Mouse (Mus musculus) cerebellum, postnatal 25 days (tissue): ENCODE data around the gene Zfp874b.
"Not testable (repeated sequence)": the region's sequence is repeated elsewhere in the genome, so short reads cannot be mapped to it uniquely, and the experiment has no call there.

Experiments
- DNase-seq, 2 experiments: peaks; one replicate each; pipeline ENCODE4 v3.0.0; 2021; ENCODE audit warnings: mixed read lengths in 2 of 2

The Zfp874b gene

DNA sequence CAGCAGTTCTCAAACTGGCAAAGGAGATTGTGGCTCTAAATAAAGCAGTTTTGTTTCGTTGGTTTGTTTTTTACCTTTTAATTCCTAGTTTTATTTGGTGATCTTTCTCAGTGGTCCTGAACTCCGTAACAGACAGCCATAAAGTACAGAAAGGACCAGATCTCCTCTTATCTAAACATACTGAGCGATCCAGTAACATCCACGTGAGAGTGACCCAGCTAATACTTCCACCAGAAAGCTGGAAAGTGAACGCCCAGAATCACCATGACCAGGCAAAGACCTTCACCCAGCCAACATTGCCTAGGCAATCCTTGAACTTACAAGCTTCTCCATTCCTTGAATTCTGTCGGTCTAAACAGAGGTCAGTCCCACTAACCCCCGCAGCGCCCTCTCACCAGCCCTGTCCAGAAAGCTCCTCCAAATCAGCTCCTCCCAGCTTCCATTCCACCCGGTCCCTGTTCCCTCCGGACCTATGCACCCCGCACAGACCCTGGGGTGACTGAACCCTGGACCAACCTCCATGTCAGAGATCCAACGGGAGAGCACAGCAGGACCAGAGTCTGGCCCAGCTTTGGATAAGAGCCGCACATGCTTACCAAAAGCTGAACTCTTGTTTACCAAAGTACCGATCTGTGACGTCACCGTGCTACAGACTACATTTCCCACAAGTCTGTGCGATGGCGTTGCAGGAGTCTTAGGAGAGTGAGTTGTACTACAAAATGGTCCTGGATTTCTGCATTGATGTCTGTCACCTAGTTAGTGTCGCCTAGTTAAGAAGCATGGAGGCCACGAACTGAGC lies at the start of gene Zfp874b:
Gene Zfp874b (minus strand): TSS at position 634 of the 799 bp plus-strand sequence.
- peak; percentile 88 to 90 for DNase-seq

DNA sequence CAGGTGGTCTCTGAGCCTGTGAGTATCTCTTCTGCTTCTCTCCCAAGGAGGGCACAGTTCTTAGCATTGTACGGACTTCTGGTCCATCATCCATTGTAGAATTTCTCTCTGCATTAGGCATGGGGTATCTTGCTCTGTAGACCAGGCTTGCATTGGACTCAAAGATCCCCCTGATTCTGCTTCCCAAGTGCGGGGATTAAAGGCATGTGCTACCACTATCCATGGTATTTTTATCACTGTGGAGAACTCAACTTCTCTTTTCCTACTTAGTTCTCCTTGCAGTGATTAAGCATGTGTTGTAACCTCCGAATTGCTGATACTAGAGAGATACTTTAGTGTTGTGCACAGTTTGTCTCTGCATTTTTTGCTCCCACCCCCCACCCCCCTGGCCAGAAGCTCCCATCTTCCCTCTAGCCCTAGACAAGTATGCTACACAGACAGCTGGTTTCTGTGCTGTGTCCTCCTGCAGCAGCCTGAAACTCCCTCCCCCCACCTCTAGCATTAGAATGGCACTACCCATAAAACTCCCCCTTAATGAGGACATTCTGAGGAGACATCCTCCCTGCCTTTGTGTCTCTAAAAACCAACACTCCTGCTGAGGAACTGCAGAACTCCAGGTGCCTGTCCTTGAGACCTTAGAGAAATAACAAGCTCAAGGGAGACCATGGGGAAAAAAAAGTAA lies 43.1 kb upstream of the Zfp874b start:
- DNase-seq, result no peak

DNA sequence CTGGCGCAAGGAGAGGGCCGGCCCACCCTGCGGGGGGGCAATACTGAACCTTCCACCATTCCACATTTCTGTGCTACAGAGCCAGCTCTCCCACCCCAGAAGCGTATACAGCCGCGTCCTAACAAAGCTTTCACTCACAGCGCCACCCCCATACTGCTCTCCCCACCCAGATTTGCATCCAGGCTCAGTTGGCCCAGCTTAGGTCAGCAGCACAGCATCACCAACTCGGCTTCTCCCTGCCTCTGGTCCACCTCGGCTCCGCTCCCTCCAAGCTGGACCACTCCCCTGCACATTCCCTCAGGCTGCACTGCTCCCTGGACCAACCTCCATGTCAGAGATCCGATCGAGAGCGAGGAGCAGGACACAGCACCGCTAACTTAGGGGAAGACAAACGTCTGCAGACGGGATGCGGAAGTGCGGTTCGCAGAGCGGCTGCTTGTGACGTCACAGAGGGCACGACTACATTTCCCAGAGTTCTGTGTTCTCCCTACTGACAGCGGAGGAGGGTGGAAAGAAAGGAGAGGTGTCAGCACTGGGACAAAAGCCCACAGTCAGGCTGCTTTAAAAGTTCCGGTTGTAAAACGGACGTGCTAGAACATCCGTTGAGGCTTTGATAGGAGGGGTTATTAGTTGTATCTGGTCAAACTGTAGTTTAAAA lies 41.8 kb upstream of the Zfp874b start, which contains the start of the genes Gm26965 and Zfp87:
Gene Gm26965 (minus strand): TSS at position 399 of the 658 bp plus-strand sequence.
Gene Zfp87 (minus strand): TSS at position 425 of the 658 bp plus-strand sequence.
- peak; percentile 92 to 94 for DNase-seq

DNA sequence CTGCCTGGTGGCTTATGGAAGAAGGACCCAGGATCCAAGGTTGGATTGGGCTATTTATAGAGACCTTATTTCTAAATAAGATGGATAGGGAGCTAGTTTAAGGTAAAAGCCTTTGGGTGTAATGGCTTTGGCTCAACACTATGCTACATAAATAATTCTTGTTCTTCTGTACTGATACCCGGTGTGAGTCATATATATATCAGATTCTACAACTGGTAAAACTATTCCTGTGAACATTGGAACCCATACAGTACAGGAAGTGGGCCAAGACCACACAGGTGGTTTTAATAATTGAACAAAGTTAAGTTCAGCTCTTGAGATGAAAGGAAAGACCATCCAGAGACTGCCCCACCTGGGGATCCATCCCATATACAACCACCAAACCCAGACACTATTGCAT lies 16.9 kb upstream of the Zfp874b start:
- DNase-seq, result no peak

DNA sequence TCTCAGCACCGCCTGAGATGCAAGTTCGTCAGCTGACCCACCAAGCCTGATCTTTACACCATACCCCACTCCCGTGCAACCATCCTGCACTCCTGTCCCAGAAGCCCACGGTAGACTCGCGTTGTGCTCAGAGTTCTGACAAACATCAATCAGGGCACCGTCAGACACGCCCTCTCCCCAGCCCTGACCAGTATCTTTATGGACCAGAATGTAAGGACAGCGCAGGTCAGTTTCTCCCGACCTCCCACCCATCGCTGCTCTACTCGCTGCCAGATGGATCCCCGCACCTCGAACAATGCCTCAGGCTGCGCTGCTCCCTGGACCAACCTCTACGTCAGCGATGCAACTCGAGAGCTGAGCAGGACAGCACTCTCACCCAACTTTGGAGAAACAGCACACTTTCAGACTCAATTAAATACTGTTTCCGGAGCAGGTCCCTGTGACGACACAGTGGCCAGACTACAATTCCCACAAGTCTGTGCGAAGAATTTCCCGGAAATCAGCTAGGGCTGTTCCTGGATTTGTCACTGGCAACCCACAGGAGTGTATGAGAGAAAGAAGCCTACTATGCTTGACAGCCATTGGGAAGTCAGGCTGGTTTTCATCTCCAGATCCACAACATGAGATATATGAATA lies 16.1 kb upstream of the Zfp874b start, which contains the start of gene Zfp58:
Gene Zfp58 (minus strand): TSS at position 472 of the 636 bp plus-strand sequence.
- peak; percentile 80 to 86 for DNase-seq

DNA sequence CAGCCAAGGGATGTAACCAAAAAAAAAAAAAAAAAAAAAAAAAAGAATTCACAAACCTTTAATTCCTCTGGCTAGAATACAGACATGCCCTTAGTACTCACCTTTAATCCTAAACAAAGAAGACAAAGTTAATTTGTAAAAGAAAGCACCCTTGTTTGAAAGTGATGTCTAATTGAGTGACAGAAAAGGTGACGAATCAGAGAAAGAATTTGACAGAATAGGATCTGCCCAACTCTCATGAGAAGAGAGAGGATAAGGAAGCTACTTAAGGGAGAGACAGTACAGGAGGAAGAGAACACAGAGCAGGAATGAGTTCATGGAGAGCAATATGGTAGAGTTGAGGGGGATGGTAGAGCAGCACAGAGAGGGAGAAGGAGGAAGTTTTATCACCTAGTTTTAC lies 11.6 kb upstream of the Zfp874b start:
- DNase-seq, result no peak

DNA sequence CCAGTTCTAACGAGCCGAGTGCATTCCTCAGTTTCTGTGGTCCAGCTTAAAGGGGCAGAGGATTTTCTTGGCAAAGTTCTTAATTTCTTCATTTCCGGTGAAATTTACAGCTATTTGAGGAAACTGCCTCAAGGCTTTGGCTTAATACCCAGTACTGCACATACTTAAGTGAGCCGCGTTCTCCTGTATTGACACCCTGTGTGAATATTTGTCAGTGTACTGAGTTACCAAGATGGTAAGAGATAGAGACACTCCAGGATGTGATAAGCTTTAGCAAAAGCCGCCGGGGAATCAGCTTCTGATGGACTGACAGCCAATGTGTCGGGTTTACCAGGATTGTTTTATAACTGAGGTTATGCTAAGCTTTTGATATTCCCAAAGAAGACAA lies 360 bp upstream of the Zfp874b start:
- peak in 1 of 2 experiments; percentile 21 for DNase-seq

DNA sequence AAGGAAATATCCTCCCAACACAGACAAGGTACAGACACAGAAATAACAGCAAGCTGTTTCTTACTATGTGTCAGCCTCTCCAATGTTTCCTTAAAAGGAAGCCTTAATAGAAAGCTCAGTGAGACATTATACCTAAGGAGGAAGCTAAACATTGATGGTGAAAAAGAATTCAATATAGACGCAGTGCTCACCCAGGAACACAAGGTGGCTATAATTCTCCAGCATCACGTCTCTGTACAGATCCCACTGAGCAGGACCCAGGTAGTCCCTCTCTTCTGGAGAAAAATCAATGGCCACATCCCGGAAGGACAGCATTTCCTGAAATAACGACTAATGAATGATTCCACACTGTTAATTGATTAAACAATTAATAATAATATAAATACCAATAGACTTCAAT lies 2.5 kb downstream of the Zfp874b start:
- DNase-seq, result no peak

DNA sequence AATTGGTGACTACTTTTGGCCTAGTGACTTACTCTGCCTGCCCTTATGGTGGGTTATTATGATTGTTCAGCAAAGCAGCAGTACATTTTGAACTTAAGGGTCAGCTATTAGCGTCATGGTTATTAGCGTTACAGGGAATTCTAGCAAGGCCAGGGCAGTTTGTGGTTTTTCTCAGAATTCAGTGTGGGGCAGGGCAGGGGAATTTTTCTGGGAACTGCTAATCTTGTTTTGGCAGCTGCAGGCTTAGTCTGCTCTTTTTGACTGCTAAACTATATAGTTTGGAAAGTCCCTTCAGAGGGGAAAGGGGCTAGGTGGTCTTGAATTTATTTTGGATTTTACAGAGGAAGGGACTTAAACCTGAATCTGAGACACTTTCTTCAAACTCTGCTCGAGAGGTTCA lies 14.8 kb downstream of the Zfp874b start:
- no peak for DNase-seq

DNA sequence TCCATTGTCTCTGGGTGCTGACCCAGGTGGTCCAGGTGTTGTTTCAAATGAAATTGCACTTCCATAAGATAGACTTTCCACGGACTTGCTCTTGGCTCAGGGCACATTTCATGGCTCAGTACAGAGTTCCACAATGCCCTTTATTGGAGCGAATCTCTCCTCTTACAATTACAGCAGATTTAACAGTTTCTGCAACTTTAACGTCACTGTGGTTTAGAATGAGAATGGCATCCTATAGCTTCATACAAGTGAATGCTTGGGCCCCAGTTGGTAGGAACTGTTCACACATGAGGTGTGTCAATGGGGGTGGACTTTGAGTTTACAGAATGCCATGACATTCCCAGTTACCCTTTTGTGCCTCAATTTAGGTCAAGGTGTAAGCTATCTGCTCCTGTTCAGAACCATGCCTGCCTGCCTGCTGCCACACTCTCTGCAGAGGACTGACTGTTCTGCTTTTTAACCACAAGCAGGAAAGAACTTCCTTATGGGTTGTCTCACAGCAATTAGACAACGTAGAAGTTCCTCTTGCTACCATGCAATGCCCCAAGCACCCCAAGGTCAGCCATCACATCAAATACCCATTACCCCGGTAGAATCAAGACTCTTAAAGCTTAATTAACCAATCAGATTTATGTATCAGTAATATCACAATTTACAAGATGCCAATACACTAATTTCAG lies 20.4 kb downstream of the Zfp874b start:
- DNase-seq, result not testable (repeated sequence)

DNA sequence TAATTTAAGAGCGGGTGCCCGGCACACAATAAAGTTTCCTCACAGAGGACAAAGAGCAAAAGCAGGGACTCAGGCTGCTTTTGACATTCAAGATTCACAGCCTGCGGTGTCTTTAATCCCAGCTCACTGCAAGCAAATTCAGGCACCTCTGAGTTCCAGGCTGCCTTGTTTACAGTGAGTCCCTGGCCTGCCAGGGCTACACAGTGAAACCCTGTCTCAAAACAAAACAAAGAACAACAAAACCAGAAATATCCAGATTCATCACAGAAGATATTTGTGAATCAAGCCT lies 32.1 kb downstream of the Zfp874b start:
- peak in 1 of 2 experiments; percentile 14 for DNase-seq

DNA sequence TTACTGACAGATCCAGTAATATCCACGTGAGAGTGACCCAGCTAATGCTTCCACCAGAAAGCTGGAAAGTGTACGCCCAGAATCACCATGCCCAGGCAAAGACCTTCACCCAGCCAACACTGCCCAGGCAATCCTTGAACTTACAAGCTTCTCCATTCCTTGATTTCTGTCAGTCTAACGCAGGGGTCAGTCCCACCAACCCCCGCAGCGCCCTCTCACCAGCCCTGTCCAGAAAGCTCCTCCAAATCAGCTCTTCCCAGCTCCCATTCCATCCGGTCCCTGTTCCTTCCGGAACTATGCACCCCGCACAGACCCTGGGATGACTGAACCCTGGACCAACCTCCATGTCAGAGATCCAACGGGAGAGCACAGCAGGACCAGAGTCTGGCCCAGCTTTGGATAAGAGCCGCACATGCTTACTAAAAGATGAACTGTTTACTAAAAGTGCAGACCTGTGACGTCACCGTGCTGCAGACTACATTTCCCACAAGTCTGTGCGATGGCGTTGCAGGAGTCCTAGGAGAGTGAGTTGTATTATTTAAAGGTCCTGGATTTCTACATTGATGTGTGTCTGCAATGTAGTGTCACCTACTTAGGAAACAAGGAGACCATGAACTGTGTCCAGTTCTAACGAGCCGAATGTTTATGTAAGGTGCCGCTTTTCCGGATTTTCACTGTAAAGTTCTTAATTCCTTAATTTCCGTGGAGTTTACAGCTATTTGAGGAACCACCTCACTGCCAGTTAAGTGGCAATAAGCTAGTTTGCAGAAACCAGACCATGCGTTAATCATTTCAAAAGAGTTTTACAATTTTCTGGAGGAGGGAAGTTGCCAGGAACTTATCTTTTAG lies 32.7 kb downstream of the Zfp874b start, which contains the start of gene Zfp874a:
Gene Zfp874a (minus strand): TSS at position 453 of the 849 bp plus-strand sequence.
- DNase-seq, result peak; percentile 90 to 93

DNA sequence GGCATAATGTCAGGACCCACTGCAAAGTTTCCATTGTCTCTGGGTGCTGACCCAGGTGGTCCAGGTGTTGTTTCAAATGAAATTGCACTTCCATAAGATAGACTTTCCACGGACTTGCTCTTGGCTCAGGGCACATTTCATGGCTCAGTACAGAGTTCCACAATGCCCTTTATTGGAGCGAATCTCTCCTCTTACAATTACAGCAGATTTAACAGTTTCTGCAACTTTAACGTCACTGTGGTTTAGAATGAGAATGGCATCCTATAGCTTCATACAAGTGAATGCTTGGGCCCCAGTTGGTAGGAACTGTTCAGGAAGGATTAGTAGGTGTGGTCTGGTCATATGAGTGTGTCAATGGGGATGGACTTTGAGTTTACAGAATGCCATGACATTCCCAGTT lies 47.0 kb downstream of the Zfp874b start:
- not testable (repeated sequence) for DNase-seq

DNA sequence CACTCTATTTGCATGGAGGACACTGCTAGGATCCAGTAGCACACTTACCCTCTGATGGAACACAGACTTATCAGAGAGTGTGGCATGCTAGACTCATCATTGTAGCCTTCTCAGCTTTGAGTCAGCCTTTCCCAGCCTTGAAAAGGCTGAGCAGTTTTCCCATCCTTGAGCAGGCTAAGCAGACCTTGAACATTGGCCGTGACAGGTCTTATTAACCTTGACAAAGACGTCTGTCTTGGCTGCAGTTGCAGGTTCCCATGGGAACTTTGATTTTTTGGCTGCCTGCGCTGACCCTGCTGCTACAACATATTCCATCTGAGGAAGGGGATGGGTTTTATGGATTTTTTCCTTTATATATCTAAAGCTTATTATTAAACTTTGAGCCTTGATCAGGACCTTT lies 55.9 kb downstream of the Zfp874b start:
- no peak for DNase-seq

DNA sequence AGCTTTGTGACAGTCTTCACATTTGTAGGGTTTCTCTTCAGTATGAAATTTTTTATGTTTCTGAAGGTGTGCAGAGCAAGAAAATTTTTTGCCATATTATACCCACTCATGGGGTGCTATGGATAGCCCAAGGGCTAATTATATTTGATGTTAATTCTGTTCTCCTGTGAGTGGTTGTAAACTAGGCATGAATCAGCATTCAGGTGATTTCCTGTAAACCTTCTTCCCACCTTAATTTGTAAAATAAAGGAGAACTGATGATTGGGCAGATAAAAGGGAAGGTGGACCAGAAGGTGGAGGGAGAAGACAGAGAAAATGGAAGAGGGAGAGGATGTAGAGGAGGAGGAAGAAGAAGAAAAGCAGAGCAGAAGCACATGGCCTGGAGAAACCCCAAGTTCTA lies 58.4 kb downstream of the Zfp874b start:
- DNase-seq, result not testable (repeated sequence)

DNA sequence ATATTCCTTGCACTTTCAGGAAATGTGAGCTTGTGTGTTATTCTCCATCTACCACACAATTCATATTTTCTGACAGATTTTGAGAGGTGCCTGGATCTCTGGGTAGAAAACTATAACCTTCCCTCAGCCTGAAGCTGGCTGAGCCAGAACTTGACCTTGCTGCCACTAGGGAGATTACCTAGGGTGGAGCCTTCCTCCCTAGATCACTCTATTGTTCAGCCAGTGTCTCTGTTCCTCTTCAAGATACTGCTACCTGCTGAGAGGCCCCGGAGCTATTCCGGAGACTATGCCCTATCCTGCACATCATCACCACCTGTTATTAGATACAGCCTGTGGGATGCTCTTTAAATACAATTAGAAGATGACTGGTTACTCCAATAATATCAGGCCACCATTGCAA lies 61.5 kb downstream of the Zfp874b start:
- DNase-seq, result not testable (repeated sequence)
